Mouse (Mus musculus) frontal cortex, postnatal 14 days (tissue): ENCODE results near the gene Mfsd4a.

ENCODE experiments used
- DNase-seq, 2 experiments: peaks; one replicate each; pipeline ENCODE4 v3.0.0; 2022; ENCODE audit warnings: low spot score in 2 of 2

Mfsd4a gene

GRCm38 (mm10) chr1:131990083-131990760 lies 77.6 kb downstream of the Mfsd4a start:
- no peak for DNase-seq

- no peak for DNase-seq
Observed at GRCm38 (mm10) chr1:131989476-131989875, 78.4 kb downstream of the Mfsd4a start.

- no peak for DNase-seq
Observed at GRCm38 (mm10) chr1:131987432-131987831, 80.4 kb downstream of the Mfsd4a start.

- DNase-seq: no peak
Observed at GRCm38 (mm10) chr1:131983806-131984205, 84.1 kb downstream of the Mfsd4a start.

- DNase-seq: peak; percentile 33 to 78
Observed at GRCm38 (mm10) chr1:131982907-131983306, 85.0 kb downstream of the Mfsd4a start.

- peak; percentile 17 to 67 for DNase-seq
Observed at GRCm38 (mm10) chr1:131981378-131982013, 86.4 kb downstream of the Mfsd4a start.

- DNase-seq: no peak
Observed at GRCm38 (mm10) chr1:131980471-131980870, 87.4 kb downstream of the Mfsd4a start.

GRCm38 (mm10) chr1:131976886-131977285 lies 91.0 kb downstream of the Mfsd4a start:
- no peak for DNase-seq

GRCm38 (mm10) chr1:131973991-131974390 lies 93.9 kb downstream of the Mfsd4a start:
- DNase-seq: no peak
